Mouse (Mus musculus) heart, embryonic 14.5 days (tissue): Measurements from ENCODE around the gene Ppil1. TPM values are rescaled to one million over a fixed set of nuclear protein-coding genes. Genes with fewer than 3 reads are reported as not detected.

ENCODE experiments used
- ATAC-seq: fragments of 200-750 bp; cut with Nextera tagmentation; 2 replicates; pipeline ENCODE4 v1.8.0; 2017; ENCODE audit warnings: low read depth, moderate TSS enrichment; ENCODE audit not compliant: insufficient number of reproducible peaks, insufficient read depth, low FRiP score
- H3K27ac ChIP-seq, 2 experiments: fragments of 200-500 bp in 1 of 2; fragments of 300-500 bp in 1 of 2; sonication (generic) in 1 of 2; replicated peaks in 1 of 2; 2 replicates each; pipeline ENCODE4 v1.5.1; 2012 to 2014; ENCODE audit warnings: low read depth in 2 of 2, low read length in 2 of 2, control low read depth in 1 of 2, mild to moderate bottlenecking in 1 of 2, mixed read lengths in 1 of 2; ENCODE audit not compliant: control insufficient read depth in 1 of 2, insufficient read depth in 1 of 2
- H3K27me3 ChIP-seq: fragments of 300-500 bp; sonication (generic); 2 replicates; pipeline ENCODE4 v1.6.1; 2014; ENCODE audit warnings: mild to moderate bottlenecking, low read length, control low read depth; ENCODE audit not compliant: control insufficient read depth, insufficient read depth
- H3K36me3 ChIP-seq: fragments of 300-500 bp; sonication (generic); 2 replicates; pipeline ENCODE4 v1.6.1; 2014; ENCODE audit warnings: mild to moderate bottlenecking, control low read depth, low read length, mixed read lengths; ENCODE audit not compliant: control insufficient read depth, insufficient read depth
- H3K4me1 ChIP-seq, 2 experiments: fragments of 200-500 bp in 1 of 2; fragments of 300-500 bp in 1 of 2; sonication (generic) in 1 of 2; 2 replicates each; pipeline ENCODE4 v1.6.1; 2012 to 2014; ENCODE audit warnings: low read length in 2 of 2, control low read depth in 1 of 2, mixed read lengths in 1 of 2; ENCODE audit not compliant: control insufficient read depth in 2 of 2, insufficient read depth in 2 of 2
- H3K4me2 ChIP-seq: fragments of 300-500 bp; sonication (generic); 2 replicates; pipeline ENCODE4 v1.6.1; 2014; ENCODE audit warnings: mild to moderate bottlenecking, low read length
- H3K4me3 ChIP-seq, 2 experiments: fragments of 200-500 bp in 1 of 2; fragments of 300-500 bp in 1 of 2; sonication (generic) in 1 of 2; 2 replicates each; pipeline ENCODE4 v1.5.1; 2012 to 2014; ENCODE audit warnings: low read length in 2 of 2, mild to moderate bottlenecking in 2 of 2, control low read depth in 1 of 2, low read depth in 1 of 2, moderate library complexity in 1 of 2; ENCODE audit not compliant: control insufficient read depth in 1 of 2, insufficient read depth in 1 of 2
- H3K9ac ChIP-seq: fragments of 300-500 bp; sonication (generic); 2 replicates; pipeline ENCODE4 v1.6.1; 2014; ENCODE audit warnings: mild to moderate bottlenecking, low read length
- H3K9me3 ChIP-seq: fragments of 300-500 bp; sonication (generic); 2 replicates; pipeline ENCODE4 v1.6.1; 2016; ENCODE audit warnings: low read length, control low read depth; ENCODE audit not compliant: control insufficient read depth
- WGBS: fragments of 180-500 bp; shearing (Covaris S2); extraction: QIAGEN DNeasy Blood & Tissue Kit; methylation state at CpG from one replicate; pipeline ENCODE4 v1.1.7; 2014; 5-methylcytosine and 5-hydroxymethylcytosine counted together
- polyA plus RNA-seq: library from polyadenylated mRNA; unstranded; fragments of >200 nt; fragmentation: Nextera tagmentation; extraction: Ambion mirVana; gene quantifications from 2 replicates; pipeline ENCODE4 v1.2.1, GENCODE M21; 2014

Gene Ppil1
- polyA plus RNA-seq, 1 experiment from 2014 or later = 106 TPM

GRCm38 (mm10) chr17:29297321-29297720 lies 33.3 kb upstream of the Ppil1 start:
- no peak for ATAC-seq
- Histone ChIP-seq H3K27ac (no peak overlapping the region), H3K4me2 (no peak overlapping the region), H3K9me3 (no peaks in the 10 kb centered on the region), H3K36me3 (peaks cover 94% of the 10 kb centered on the region), H3K4me3 (no peak overlapping the region), H3K27me3 (no peaks in the 10 kb centered on the region), H3K9ac (no peak overlapping the region), H3K4me1 (peaks cover 0 to 6% of the 10 kb centered on the region in 2 experiments; a peak in 1 of 4 replicates)
- 58% methylated on average over 10 of the region's 10 CpGs for WGBS

GRCm38 (mm10) chr17:29295835-29296234 lies 31.8 kb upstream of the Ppil1 start:
- Histone ChIP-seq H3K27ac (no peak overlapping the region), H3K4me3 (no peak overlapping the region), H3K9ac (no peak overlapping the region), H3K36me3 (peaks cover 81% of the 10 kb centered on the region), H3K4me2 (no peak overlapping the region), H3K27me3 (no peaks in the 10 kb centered on the region), H3K4me1 (peaks cover 0 to 2% of the 10 kb centered on the region in 2 experiments; a peak in 1 of 4 replicates), H3K9me3 (no peaks in the 10 kb centered on the region)
- WGBS = 78% methylated on average over 5 of the region's 5 CpGs
- ATAC-seq = no peak

- 0 out of 4 replicates have a peak, but pooled peaks cover 0 to 2% of the 10 kb centered on the region in 2 experiments for H3K4me1 ChIP-seq
- 73% methylated on average over 9 of the region's 9 CpGs for WGBS
- H3K9ac ChIP-seq = no peak overlapping the region
- no peak for ATAC-seq
- H3K36me3 ChIP-seq = peaks cover 68% of the 10 kb centered on the region
- no peaks in the 10 kb centered on the region for H3K9me3 ChIP-seq
- H3K27ac ChIP-seq = no peak overlapping the region
- no peak overlapping the region for H3K4me2 ChIP-seq
- H3K27me3 ChIP-seq = no peaks in the 10 kb centered on the region
- no peak overlapping the region for H3K4me3 ChIP-seq
Observed at GRCm38 (mm10) chr17:29293807-29294605, 30.0 kb upstream of the Ppil1 start.

- H3K36me3 ChIP-seq = peaks cover 57% of the 10 kb centered on the region
- WGBS = 83% methylated on average over 3 of the region's 3 CpGs
Observed at GRCm38 (mm10) chr17:29292996-29293395, 29.0 kb upstream of the Ppil1 start.

DNA sequence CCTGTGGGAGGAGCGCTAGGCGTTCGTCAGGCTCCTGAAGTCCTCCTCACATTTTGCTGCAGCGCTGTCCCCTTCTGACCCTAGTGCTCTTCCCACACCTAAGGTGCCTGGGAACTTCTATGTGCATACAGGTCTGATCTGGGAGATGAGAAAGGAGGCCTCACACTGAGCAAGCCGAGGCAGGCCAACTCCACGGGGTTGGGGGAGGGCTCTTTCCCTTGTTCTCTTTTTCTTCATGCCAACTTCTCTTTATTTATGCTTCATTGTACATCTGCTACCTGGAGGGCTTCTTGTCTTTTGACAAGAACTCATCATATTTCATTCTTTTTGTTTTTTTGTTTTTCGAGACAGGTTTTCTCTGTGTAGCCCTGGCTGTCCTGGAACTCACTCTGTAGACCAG lies 27.8 kb upstream of the Ppil1 start:
- no peak for ATAC-seq
- WGBS = 87% methylated on average over 7 of the region's 7 CpGs
- Histone ChIP-seq H3K4me2 (no peak overlapping the region), H3K4me1 (no peaks in the 10 kb centered on the region), H3K9me3 (no peaks in the 10 kb centered on the region), H3K9ac (no peak overlapping the region), H3K4me3 (no peak overlapping the region), H3K27ac (no peak overlapping the region), H3K27me3 (no peaks in the 10 kb centered on the region), H3K36me3 (peaks cover 46% of the 10 kb centered on the region)

More at GRCm38 (mm10) chr17:29292996-29293395, 29.0 kb upstream of the Ppil1 start:
- Histone ChIP-seq H3K27ac (no peak overlapping the region), H3K9me3 (no peaks in the 10 kb centered on the region), H3K4me1 (0 out of 4 replicates have a peak, but pooled peaks cover 0 to 2% of the 10 kb centered on the region in 2 experiments), H3K4me3 (no peak overlapping the region), H3K4me2 (no peak overlapping the region), H3K27me3 (no peaks in the 10 kb centered on the region), H3K9ac (no peak overlapping the region)
- no peak for ATAC-seq

DNA sequence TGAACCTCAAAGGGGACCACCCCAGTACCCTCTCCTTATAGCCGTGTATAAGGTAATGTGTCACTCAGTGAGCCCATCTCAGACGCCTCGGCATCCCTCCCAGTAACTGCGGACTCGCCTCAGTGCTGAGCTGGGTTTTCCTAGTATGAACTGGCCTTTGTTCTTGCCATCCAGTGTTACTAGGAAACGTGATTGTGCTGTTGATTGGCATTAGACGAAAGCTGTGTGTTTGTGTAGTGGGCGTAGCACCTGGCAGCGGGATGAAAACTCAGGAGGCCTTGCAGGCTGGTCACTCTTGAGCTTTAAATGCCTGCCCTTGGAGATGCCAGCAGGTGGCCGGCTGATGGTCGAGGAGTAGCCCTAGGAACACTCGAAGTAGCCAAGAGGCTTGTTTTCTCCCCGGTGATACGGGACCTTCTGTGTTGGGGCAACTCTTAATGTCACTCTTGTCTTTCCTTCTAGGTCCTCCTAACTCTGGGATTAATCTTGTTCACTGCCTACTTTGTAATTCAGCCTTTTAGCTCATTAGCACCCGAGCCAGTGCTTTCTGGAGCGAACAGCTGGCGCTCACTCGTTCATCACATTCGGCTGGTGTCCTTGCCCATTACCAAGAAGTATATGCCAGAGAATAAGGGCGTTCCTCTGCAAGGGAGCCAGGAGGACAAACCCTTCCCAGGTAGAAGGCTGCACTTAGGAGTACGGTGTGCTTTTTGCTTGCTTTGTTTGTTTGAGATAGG lies 18.4 kb upstream of the Ppil1 start:
- Histone ChIP-seq H3K4me3 (no peak overlapping the region), H3K9me3 (no peaks in the 10 kb centered on the region), H3K4me2 (no peak overlapping the region), H3K4me1 (0 out of 4 replicates have a peak, but pooled peaks cover 0 to 2% of the 10 kb centered on the region in 2 experiments), H3K9ac (no peak overlapping the region), H3K27me3 (no peaks in the 10 kb centered on the region), H3K27ac (no peak overlapping the region), H3K36me3 (peaks cover 30% of the 10 kb centered on the region)
- ATAC-seq = no peak
- WGBS = 75% methylated on average over 21 of the region's 21 CpGs

GRCm38 (mm10) chr17:29281541-29281940 lies 17.6 kb upstream of the Ppil1 start:
- Histone ChIP-seq H3K4me1 (0 out of 4 replicates have a peak, but pooled peaks cover 0 to 2% of the 10 kb centered on the region in 2 experiments), H3K27ac (no peak overlapping the region), H3K27me3 (no peaks in the 10 kb centered on the region), H3K36me3 (peaks cover 30% of the 10 kb centered on the region), H3K4me2 (no peak overlapping the region), H3K4me3 (no peak overlapping the region), H3K9me3 (no peaks in the 10 kb centered on the region), H3K9ac (no peak overlapping the region)
- 83% methylated on average over 5 of the region's 5 CpGs for WGBS
- ATAC-seq = no peak
